Mouse (Mus musculus): ENCODE data around the gene Snx29. TPM values are rescaled to one million over a fixed set of nuclear protein-coding genes. Genes with fewer than 3 reads are reported as not detected.
"Not testable (repeated sequence)": the region's sequence is repeated elsewhere in the genome, so short reads cannot be mapped to it uniquely, and the experiment has no call there.

Snx29 gene
- polyA plus RNA-seq, 1 experiment from 2014 or later, result 4.0 TPM

DNA sequence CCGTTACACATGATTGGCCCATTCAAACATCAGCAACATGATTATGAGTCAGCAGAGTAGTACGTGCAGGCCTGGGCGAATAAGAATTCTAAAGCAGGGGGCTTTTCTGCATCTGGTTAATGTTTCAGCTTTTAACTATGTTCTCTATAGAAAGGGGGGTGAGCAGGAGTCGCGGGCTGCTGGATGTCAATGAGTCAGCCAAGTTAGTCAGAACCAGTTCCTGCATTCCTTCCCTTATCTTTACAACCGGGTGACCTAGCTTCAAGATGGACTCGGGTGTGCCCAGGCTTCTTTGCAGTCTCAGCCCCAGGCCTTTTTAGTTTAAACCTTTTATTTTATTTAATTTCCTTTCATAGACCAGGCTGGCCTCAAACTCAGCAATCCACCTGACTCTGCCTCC, 189.0 kb downstream of the Snx29 start:
- 64% methylated on average over 7 of the region's 7 CpGs for WGBS (ENCODE audit: insufficient replicate concordance)
- not testable (repeated sequence) for ATAC-seq (ENCODE audit: insufficient read depth); H3K4me2 ChIP-seq; H3K4me3 ChIP-seq (replicated peaks); H3K36me3 ChIP-seq (replicated peaks); H3K27me3 ChIP-seq; H3K27ac ChIP-seq (replicated peaks); H3K9me3 ChIP-seq (replicated peaks); H3K4me1 ChIP-seq (replicated peaks); H3K9ac ChIP-seq

DNA sequence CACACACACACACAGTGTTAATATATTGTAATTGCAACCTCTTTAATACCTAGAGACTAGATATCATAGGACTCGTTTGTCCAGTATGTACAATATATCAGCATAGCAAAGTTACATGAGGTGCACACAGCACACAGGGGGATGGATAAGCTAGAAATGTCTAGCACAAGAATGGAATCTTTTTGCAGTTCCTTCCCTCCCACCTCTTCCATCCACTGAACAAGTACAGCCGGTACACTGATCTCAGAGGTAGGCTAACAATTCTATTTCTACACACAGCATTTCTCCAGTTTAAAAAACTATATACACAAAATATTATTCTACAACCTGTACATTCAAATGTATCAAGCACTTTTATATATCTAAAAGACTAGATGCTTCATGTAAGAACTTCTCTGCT, 194.0 kb downstream of the Snx29 start:
- no peaks in the 10 kb centered on the region for H3K36me3 ChIP-seq (replicated peaks)
- H3K9me3 ChIP-seq (replicated peaks), result no peaks in the 10 kb centered on the region
- H3K4me1 ChIP-seq (replicated peaks), result no peaks in the 10 kb centered on the region
- no peaks in the 10 kb centered on the region for H3K27me3 ChIP-seq
- WGBS (ENCODE audit: insufficient replicate concordance), result 73% methylated on average over 2 of the region's 2 CpGs
- ATAC-seq (ENCODE audit: insufficient read depth), result no peak
- no peak overlapping the region for H3K4me3 ChIP-seq (replicated peaks)
- H3K4me2 ChIP-seq, result no peak overlapping the region
- H3K27ac ChIP-seq (replicated peaks), result no peak overlapping the region
- H3K9ac ChIP-seq, result no peak overlapping the region

GRCm38 (mm10) chr16:11517385-11517784, 194.7 kb downstream of the Snx29 start:
- WGBS (ENCODE audit: insufficient replicate concordance), result 82% methylated on average over 6 of the region's 6 CpGs
- ATAC-seq (ENCODE audit: insufficient read depth), result no peak

DNA sequence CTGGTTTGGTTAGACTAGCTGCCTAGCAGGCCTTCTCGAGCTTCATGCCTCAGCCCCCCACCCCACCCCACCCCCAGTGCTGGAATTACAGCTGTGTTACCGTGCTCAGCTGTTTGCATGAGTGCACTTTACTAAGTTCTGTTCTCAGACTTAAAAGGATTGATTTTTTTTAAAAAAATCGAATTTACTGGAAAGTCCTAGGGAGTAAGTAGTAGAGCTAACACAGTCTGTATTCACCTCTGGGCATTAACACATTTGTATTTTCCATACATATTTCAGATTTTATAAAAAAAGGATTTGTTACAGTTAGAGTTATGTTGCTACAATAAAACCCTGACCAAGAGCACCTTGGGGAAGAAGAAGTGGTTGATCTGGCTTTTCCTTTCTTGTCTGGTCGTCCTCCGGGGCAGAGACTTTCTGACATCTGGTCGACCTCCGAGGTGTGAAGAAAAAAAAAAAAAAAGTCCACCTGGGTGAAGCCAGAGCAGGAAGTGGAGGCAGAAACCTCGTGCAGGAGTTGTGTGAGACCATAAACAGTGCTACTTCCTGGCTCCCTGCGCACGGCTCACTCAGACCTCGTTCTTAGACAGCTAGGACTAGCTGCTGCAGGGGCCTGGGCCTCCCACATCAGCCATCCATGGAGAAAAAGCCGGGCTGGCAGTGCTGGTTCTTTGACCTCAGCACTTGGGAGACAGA, 196.2 kb downstream of the Snx29 start:
- Histone ChIP-seq H3K4me1 (replicated peaks) (no peaks in the 10 kb centered on the region), H3K9me3 (replicated peaks) (no peaks in the 10 kb centered on the region), H3K36me3 (replicated peaks) (no peaks in the 10 kb centered on the region), H3K27ac (replicated peaks) (no peak overlapping the region), H3K4me3 (replicated peaks) (no peak overlapping the region), H3K4me2 (no peak overlapping the region), H3K9ac (no peak overlapping the region), H3K27me3 (no peaks in the 10 kb centered on the region)
- 50% methylated on average over 12 of the region's 12 CpGs for WGBS (ENCODE audit: insufficient replicate concordance)
- ATAC-seq (ENCODE audit: insufficient read depth), result no peak

More at GRCm38 (mm10) chr16:11517385-11517784, 194.7 kb downstream of the Snx29 start:
- no peak overlapping the region for H3K27ac ChIP-seq (replicated peaks)
- no peaks in the 10 kb centered on the region for H3K36me3 ChIP-seq (replicated peaks)
- no peak overlapping the region for H3K4me3 ChIP-seq (replicated peaks)
- H3K4me2 ChIP-seq, result no peak overlapping the region
- H3K9ac ChIP-seq, result no peak overlapping the region
- no peaks in the 10 kb centered on the region for H3K4me1 ChIP-seq (replicated peaks)
- H3K9me3 ChIP-seq (replicated peaks), result no peaks in the 10 kb centered on the region
- no peaks in the 10 kb centered on the region for H3K27me3 ChIP-seq

DNA sequence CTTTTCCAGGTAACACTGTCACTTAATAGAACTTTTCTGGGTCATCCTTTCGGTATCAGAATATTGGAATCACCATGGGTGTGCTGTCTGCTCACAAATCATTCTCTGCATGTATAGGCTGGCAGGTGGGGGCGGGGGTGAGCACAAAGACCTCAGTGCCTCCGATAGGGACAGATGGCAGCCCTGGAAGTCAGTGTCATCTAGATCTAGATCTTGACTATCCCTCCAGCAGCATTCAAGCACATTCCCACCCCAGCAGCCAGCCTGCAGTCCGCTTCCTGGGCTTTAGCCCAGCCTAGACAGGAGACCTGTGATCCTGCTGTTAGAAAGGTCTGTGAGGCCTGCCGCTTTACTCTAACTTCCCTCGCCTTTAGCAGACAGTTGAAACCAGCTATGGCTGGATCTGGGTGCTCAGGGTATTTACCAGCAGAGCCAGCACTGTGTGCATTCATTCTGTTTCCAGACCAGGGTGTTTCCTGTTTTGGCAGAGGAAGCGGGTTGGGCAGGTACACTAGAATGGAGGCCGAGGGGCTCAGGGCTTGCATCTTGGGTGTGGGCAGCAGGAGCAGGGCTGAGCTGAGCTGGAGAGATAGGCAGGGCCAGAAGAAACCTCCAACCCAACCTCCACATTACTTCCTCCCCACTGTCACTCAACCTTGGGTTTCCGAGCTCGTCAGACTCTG, 203.5 kb downstream of the Snx29 start:
- Histone ChIP-seq H3K9me3 (replicated peaks) (no peaks in the 10 kb centered on the region), H3K4me1 (replicated peaks) (peaks cover 14% of the 10 kb centered on the region), H3K9ac (no peak overlapping the region), H3K36me3 (replicated peaks) (no peaks in the 10 kb centered on the region), H3K27me3 (no peaks in the 10 kb centered on the region), H3K4me2 (no peak overlapping the region), H3K4me3 (replicated peaks) (no peak overlapping the region), H3K27ac (replicated peaks) (peak overlapping the region; percentile 38; the same call in 1 of the 2 replicates)
- 19% methylated on average over 10 of the region's 10 CpGs for WGBS (ENCODE audit: insufficient replicate concordance)
- ATAC-seq (ENCODE audit: insufficient read depth), result peak; percentile 74

- Histone ChIP-seq H3K4me3 (replicated peaks) (no peak overlapping the region), H3K27ac (replicated peaks) (no peak overlapping the region), H3K4me1 (replicated peaks) (peaks cover 14% of the 10 kb centered on the region), H3K9ac (no peak overlapping the region), H3K4me2 (no peak overlapping the region), H3K27me3 (no peaks in the 10 kb centered on the region), H3K36me3 (replicated peaks) (no peaks in the 10 kb centered on the region), H3K9me3 (replicated peaks) (no peaks in the 10 kb centered on the region)
- 63% methylated on average over 10 of the region's 10 CpGs for WGBS (ENCODE audit: insufficient replicate concordance)
- no peak for ATAC-seq (ENCODE audit: insufficient read depth)
These were observed 204.3 kb downstream of the Snx29 start for GRCm38 (mm10) chr16:11526996-11527395.

GRCm38 (mm10) chr16:11530466-11531194, 207.9 kb downstream of the Snx29 start:
- no peak for ATAC-seq (ENCODE audit: insufficient read depth)
- H3K4me1 ChIP-seq (replicated peaks), result peaks cover 14% of the 10 kb centered on the region
- H3K36me3 ChIP-seq (replicated peaks), result no peaks in the 10 kb centered on the region
- H3K9ac ChIP-seq, result no peak overlapping the region
- 63% methylated on average over 13 of the region's 13 CpGs for WGBS (ENCODE audit: insufficient replicate concordance)
- no peak overlapping the region for H3K27ac ChIP-seq (replicated peaks)
- H3K9me3 ChIP-seq (replicated peaks), result no peaks in the 10 kb centered on the region
- H3K4me3 ChIP-seq (replicated peaks), result no peak overlapping the region
- H3K4me2 ChIP-seq, result no peak overlapping the region
- no peaks in the 10 kb centered on the region for H3K27me3 ChIP-seq

DNA sequence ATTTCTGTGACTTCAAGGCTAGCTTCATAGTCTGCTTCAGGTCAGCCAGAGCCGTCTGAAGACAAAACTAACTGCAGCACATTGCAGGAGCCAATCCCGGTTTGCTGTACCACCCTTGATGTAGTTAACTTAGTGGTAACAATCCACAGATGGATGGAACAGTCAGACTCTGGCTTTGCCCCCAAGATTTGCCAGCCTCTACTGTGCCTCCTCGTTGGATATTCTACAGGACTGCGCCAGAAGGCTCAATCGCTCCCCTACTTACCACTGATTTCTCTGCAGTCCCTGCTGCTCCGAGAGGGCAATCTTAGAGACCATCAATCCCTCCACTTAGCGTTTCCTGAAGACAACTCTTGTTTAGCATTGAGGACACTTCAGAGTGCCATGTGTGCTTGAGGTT, 208.7 kb downstream of the Snx29 start:
- H3K9ac ChIP-seq, result no peak overlapping the region
- no peaks in the 10 kb centered on the region for H3K36me3 ChIP-seq (replicated peaks)
- no peak overlapping the region for H3K27ac ChIP-seq (replicated peaks)
- 73% methylated on average over 7 of the region's 7 CpGs for WGBS (ENCODE audit: insufficient replicate concordance)
- no peaks in the 10 kb centered on the region for H3K9me3 ChIP-seq (replicated peaks)
- no peak overlapping the region for H3K4me3 ChIP-seq (replicated peaks)
- H3K27me3 ChIP-seq, result no peaks in the 10 kb centered on the region
- no peak overlapping the region for H3K4me2 ChIP-seq
- no peak for ATAC-seq (ENCODE audit: insufficient read depth)
- H3K4me1 ChIP-seq (replicated peaks), result peaks cover 6% of the 10 kb centered on the region

DNA sequence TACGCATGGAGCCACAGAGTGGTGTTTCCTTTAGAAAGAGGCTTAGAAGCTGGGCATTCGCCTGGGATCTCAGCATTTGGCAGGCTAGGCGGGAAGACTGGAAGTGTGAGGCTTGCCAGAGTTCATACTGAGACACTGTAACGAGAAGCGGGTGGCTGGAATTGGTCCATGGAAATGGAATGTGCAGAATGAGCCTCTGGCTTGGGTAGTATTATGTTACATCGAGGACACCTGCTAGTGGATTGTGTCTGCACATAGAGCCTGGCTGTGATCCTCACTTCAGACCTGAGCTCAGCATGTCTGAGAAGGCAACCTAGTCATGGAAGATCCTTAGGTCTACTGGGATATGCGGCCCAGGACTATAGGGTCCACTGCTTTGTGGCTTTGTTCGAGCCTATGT, 209.9 kb downstream of the Snx29 start:
- no peak overlapping the region for H3K27ac ChIP-seq (replicated peaks)
- no peaks in the 10 kb centered on the region for H3K27me3 ChIP-seq
- no peaks in the 10 kb centered on the region for H3K36me3 ChIP-seq (replicated peaks)
- H3K9ac ChIP-seq, result no peak overlapping the region
- no peak for ATAC-seq (ENCODE audit: insufficient read depth)
- 69% methylated on average over 8 of the region's 8 CpGs for WGBS (ENCODE audit: insufficient replicate concordance)
- no peak overlapping the region for H3K4me3 ChIP-seq (replicated peaks)
- H3K4me1 ChIP-seq (replicated peaks), result no peaks in the 10 kb centered on the region; the same call in 1 of the 2 replicates
- no peaks in the 10 kb centered on the region for H3K9me3 ChIP-seq (replicated peaks)
- no peak overlapping the region for H3K4me2 ChIP-seq

GRCm38 (mm10) chr16:11533441-11533840, 210.7 kb downstream of the Snx29 start:
- no peak overlapping the region for H3K9ac ChIP-seq
- no peaks in the 10 kb centered on the region for H3K36me3 ChIP-seq (replicated peaks)
- H3K27ac ChIP-seq (replicated peaks), result no peak overlapping the region
- H3K4me1 ChIP-seq (replicated peaks), result no peaks in the 10 kb centered on the region; the same call in 1 of the 2 replicates
- no peaks in the 10 kb centered on the region for H3K27me3 ChIP-seq
- H3K4me3 ChIP-seq (replicated peaks), result no peak overlapping the region
- ATAC-seq (ENCODE audit: insufficient read depth), result no peak
- WGBS (ENCODE audit: insufficient replicate concordance), result 46% methylated on average over 3 of the region's 3 CpGs
- no peaks in the 10 kb centered on the region for H3K9me3 ChIP-seq (replicated peaks)
- H3K4me2 ChIP-seq, result no peak overlapping the region

DNA sequence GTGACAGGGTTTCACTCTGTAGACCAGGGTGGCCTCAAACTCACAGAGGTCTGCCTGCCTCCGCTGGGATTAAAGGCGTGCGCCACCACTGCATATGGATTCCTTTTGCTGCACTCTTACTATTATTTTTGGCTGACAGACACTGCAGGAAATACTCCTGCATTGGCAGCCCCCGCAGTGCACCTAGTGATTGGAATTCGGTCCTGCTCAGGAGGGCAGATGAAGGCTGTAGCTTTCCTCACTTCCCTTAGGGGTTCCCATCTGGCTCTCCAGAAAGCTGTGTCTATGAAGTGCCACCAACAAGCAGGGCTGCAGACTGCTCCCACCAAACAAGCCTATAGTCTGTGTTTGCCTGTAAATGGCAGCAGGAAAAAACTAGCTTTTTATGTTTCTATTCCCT, 215.0 kb downstream of the Snx29 start:
- no peak overlapping the region for H3K4me2 ChIP-seq
- ATAC-seq (ENCODE audit: insufficient read depth), result no peak
- H3K27ac ChIP-seq (replicated peaks), result no peak overlapping the region
- no peaks in the 10 kb centered on the region for H3K36me3 ChIP-seq (replicated peaks)
- H3K4me1 ChIP-seq (replicated peaks), result no peaks in the 10 kb centered on the region
- no peak overlapping the region for H3K4me3 ChIP-seq (replicated peaks)
- 70% methylated on average over 5 of the region's 5 CpGs for WGBS (ENCODE audit: insufficient replicate concordance)
- no peak overlapping the region for H3K9ac ChIP-seq
- no peaks in the 10 kb centered on the region for H3K9me3 ChIP-seq (replicated peaks)
- H3K27me3 ChIP-seq, result no peaks in the 10 kb centered on the region

All from liver, embryonic 15.5 days (tissue).